Mouse (Mus musculus): ENCODE measurements at regions not wholly inside any gene's neighbourhood (a gene's known extent, or its start where the extent isn't known, plus 50 kb on each side); places are given as distances from the start of the nearest gene placed in this dataset.
A peak's percentile ranks its signal among the peaks of the same experiment; 100 is the strongest.

GRCm38 (mm10) chr13:20012621-20013020, 77.8 kb upstream of the Elmo1 start:
- Histone ChIP-seq H3K27ac (ENCODE audit: low read depth, low read length) (no peak overlapping the region), H3K4me1 (ENCODE audit: insufficient read depth) (no peaks in the 10 kb centered on the region), H3K27me3 (ENCODE audit: insufficient read depth, low read length) (no peaks in the 10 kb centered on the region), H3K4me2 (ENCODE audit: low read depth) (no peak overlapping the region), H3K9ac (no peak overlapping the region), H3K4me3 (ENCODE audit: low read depth, low read length) (no peak overlapping the region), H3K36me3 (ENCODE audit: insufficient read depth) (no peaks in the 10 kb centered on the region), H3K9me3 (ENCODE audit: low read length) (no peaks in the 10 kb centered on the region)
- DNase-seq, result no peak
- WGBS, result 47% methylated on average over 3 of the region's 3 CpGs
- no peak for ATAC-seq
- no peak for TF ChIP-seq CTCF (IDR thresholded peaks at IDR 0.05; ENCODE audit: low read depth)

- ATAC-seq (no peak), DNase-seq (no peak)
- Histone ChIP-seq H3K9ac (no peak overlapping the region), H3K4me2 (ENCODE audit: low read depth) (no peak overlapping the region), H3K36me3 (ENCODE audit: insufficient read depth) (no peaks in the 10 kb centered on the region), H3K27ac (ENCODE audit: low read depth, low read length) (no peak overlapping the region), H3K4me3 (ENCODE audit: low read depth, low read length) (no peak overlapping the region), H3K4me1 (ENCODE audit: insufficient read depth) (no peaks in the 10 kb centered on the region), H3K27me3 (ENCODE audit: insufficient read depth, low read length) (no peaks in the 10 kb centered on the region), H3K9me3 (ENCODE audit: low read length) (no peaks in the 10 kb centered on the region)
- no peak for TF ChIP-seq CTCF (IDR thresholded peaks at IDR 0.05; ENCODE audit: low read depth)
- 70% methylated on average over 1 of the region's 1 CpGs for WGBS
Observed at GRCm38 (mm10) chr13:20009164-20009563, 81.2 kb upstream of the Elmo1 start.

- DNase-seq, result no peak
- H3K9ac ChIP-seq, result no peak overlapping the region
- no peak overlapping the region for H3K4me3 ChIP-seq (ENCODE audit: low read depth, low read length)
- no peaks in the 10 kb centered on the region for H3K27me3 ChIP-seq (ENCODE audit: insufficient read depth, low read length)
- no peaks in the 10 kb centered on the region for H3K9me3 ChIP-seq (ENCODE audit: low read length)
- H3K27ac ChIP-seq (ENCODE audit: low read depth, low read length), result no peak overlapping the region
- WGBS, result 95% methylated on average over 2 of the region's 2 CpGs
- H3K4me1 ChIP-seq (ENCODE audit: insufficient read depth), result no peaks in the 10 kb centered on the region
- ATAC-seq, result no peak
- TF ChIP-seq CTCF (IDR thresholded peaks at IDR 0.05; ENCODE audit: low read depth), result no peak
- H3K36me3 ChIP-seq (ENCODE audit: insufficient read depth), result no peaks in the 10 kb centered on the region
- no peak overlapping the region for H3K4me2 ChIP-seq (ENCODE audit: low read depth)
Observed at GRCm38 (mm10) chr13:20007561-20007960, 82.8 kb upstream of the Elmo1 start.

- no peaks in the 10 kb centered on the region for H3K9me3 ChIP-seq (ENCODE audit: low read length)
- no peaks in the 10 kb centered on the region for H3K27me3 ChIP-seq (ENCODE audit: insufficient read depth, low read length)
- WGBS, result 58% methylated on average over 2 of the region's 2 CpGs
- no peak overlapping the region for H3K27ac ChIP-seq (ENCODE audit: low read depth, low read length)
- no peaks in the 10 kb centered on the region for H3K36me3 ChIP-seq (ENCODE audit: insufficient read depth)
- no peak for DNase-seq
- ATAC-seq, result no peak
- H3K4me3 ChIP-seq (ENCODE audit: low read depth, low read length), result no peak overlapping the region
- no peak for TF ChIP-seq CTCF (IDR thresholded peaks at IDR 0.05; ENCODE audit: low read depth)
- no peak overlapping the region for H3K4me2 ChIP-seq (ENCODE audit: low read depth)
- H3K9ac ChIP-seq, result no peak overlapping the region
- no peaks in the 10 kb centered on the region for H3K4me1 ChIP-seq (ENCODE audit: insufficient read depth)
Observed at GRCm38 (mm10) chr13:19997606-19998005, 92.8 kb upstream of the Elmo1 start.

GRCm38 (mm10) chr13:19975621-19976020, 114.8 kb upstream of the Elmo1 start:
- Histone ChIP-seq H3K36me3 (ENCODE audit: insufficient read depth) (no peaks in the 10 kb centered on the region), H3K4me2 (ENCODE audit: low read depth) (no peak overlapping the region), H3K27me3 (ENCODE audit: insufficient read depth, low read length) (no peaks in the 10 kb centered on the region), H3K4me1 (ENCODE audit: insufficient read depth) (0 out of 2 replicates have a peak, but pooled peaks cover 7% of the 10 kb centered on the region), H3K9me3 (ENCODE audit: low read length) (0 out of 2 replicates have a peak, but pooled peaks cover 4% of the 10 kb centered on the region), H3K9ac (no peak overlapping the region), H3K4me3 (ENCODE audit: low read depth, low read length) (no peak overlapping the region), H3K27ac (ENCODE audit: low read depth, low read length) (no peak overlapping the region)
- DNase-seq (peak; percentile 8), ATAC-seq (peak; percentile 53)
- no peak for TF ChIP-seq CTCF (IDR thresholded peaks at IDR 0.05; ENCODE audit: low read depth)

GRCm38 (mm10) chr13:19966566-19966965, 123.8 kb upstream of the Elmo1 start:
- WGBS, result 89% methylated on average over 1 of the region's 1 CpGs
- Histone ChIP-seq H3K9ac (no peak overlapping the region), H3K9me3 (ENCODE audit: low read length) (no peaks in the 10 kb centered on the region), H3K4me3 (ENCODE audit: low read depth, low read length) (no peak overlapping the region), H3K27me3 (ENCODE audit: insufficient read depth, low read length) (no peaks in the 10 kb centered on the region), H3K27ac (ENCODE audit: low read depth, low read length) (no peak overlapping the region), H3K4me2 (ENCODE audit: low read depth) (no peak overlapping the region), H3K4me1 (ENCODE audit: insufficient read depth) (no peaks in the 10 kb centered on the region), H3K36me3 (ENCODE audit: insufficient read depth) (no peaks in the 10 kb centered on the region)
- DNase-seq, result no peak
- ATAC-seq, result no peak
- no peak for TF ChIP-seq CTCF (IDR thresholded peaks at IDR 0.05; ENCODE audit: low read depth)

GRCm38 (mm10) chr13:19963031-19963430, 127.4 kb upstream of the Elmo1 start:
- no peak for TF ChIP-seq CTCF (IDR thresholded peaks at IDR 0.05; ENCODE audit: low read depth)
- Histone ChIP-seq H3K9ac (no peak overlapping the region), H3K4me2 (ENCODE audit: low read depth) (no peak overlapping the region), H3K4me3 (ENCODE audit: low read depth, low read length) (no peak overlapping the region), H3K36me3 (ENCODE audit: insufficient read depth) (no peaks in the 10 kb centered on the region), H3K4me1 (ENCODE audit: insufficient read depth) (no peaks in the 10 kb centered on the region), H3K27me3 (ENCODE audit: insufficient read depth, low read length) (no peaks in the 10 kb centered on the region), H3K9me3 (ENCODE audit: low read length) (no peaks in the 10 kb centered on the region), H3K27ac (ENCODE audit: low read depth, low read length) (no peak overlapping the region)
- ATAC-seq (no peak), DNase-seq (no peak)
- WGBS, result 58% methylated on average over 3 of the region's 3 CpGs

- Histone ChIP-seq H3K27ac (ENCODE audit: low read depth, low read length) (no peak overlapping the region), H3K36me3 (ENCODE audit: insufficient read depth) (no peaks in the 10 kb centered on the region), H3K9ac (no peak overlapping the region), H3K27me3 (ENCODE audit: insufficient read depth, low read length) (no peaks in the 10 kb centered on the region), H3K4me2 (ENCODE audit: low read depth) (no peak overlapping the region), H3K9me3 (ENCODE audit: low read length) (no peaks in the 10 kb centered on the region), H3K4me1 (ENCODE audit: insufficient read depth) (no peaks in the 10 kb centered on the region), H3K4me3 (ENCODE audit: low read depth, low read length) (no peak overlapping the region)
- ATAC-seq, result no peak
- TF ChIP-seq CTCF (IDR thresholded peaks at IDR 0.05; ENCODE audit: low read depth), result no peak
- no peak for DNase-seq
- WGBS, result 92% methylated on average over 6 of the region's 6 CpGs
Observed at GRCm38 (mm10) chr13:19928761-19929160, 104.7 kb upstream of the Gpr141 start.

Data from forebrain, postnatal 0 days (tissue).